Mouse (Mus musculus) ES-E14 (cell line): ENCODE data around the gene Tmem178.

Source experiments
- CHD2 ChIP-seq: IDR thresholded peaks from 2 replicates; pipeline ENCODE4 v1.6.1; 2014; ENCODE audit warnings: mild to moderate bottlenecking, low read depth, low read length, inconsistent platforms
- HCFC1 ChIP-seq: IDR thresholded peaks from 2 replicates; pipeline ENCODE4 v1.6.1; 2012; ENCODE audit warnings: low read length, inconsistent platforms, borderline replicate concordance; ENCODE audit not compliant: insufficient read depth
- MAFK ChIP-seq: IDR thresholded peaks from 2 replicates; pipeline ENCODE4 v1.6.1; 2014; ENCODE audit warnings: mild to moderate bottlenecking, low read depth, low read length, inconsistent platforms; ENCODE audit not compliant: insufficient read depth
- ZC3H11A ChIP-seq: IDR thresholded peaks from 2 replicates; pipeline ENCODE4 v1.6.1; 2012; ENCODE audit warnings: low read depth, mild to moderate bottlenecking, inconsistent platforms, low read length, borderline replicate concordance
- ZNF384 ChIP-seq: IDR thresholded peaks from 2 replicates; pipeline ENCODE4 v1.6.1; 2012; ENCODE audit warnings: low read depth, low read length, inconsistent platforms

DNA sequence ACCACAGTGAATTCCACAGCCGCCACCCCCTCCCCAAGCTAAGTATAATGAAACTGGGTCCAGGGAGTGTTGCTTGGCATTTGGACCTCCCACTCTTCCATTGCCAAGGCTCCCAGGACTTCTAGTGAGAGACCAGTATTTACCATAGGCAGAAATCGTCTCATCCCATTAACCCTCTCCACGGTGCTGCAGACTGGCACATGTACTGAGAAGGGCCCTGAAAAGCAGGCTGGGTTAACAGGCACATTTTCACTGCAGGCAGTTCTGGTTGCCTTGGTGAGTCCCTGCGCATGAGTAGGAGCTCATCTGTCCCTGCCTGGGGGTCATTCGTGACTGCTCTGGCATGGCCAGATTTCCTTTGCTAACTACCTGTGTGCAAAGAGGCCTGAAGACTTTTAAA is 40.4 kb upstream of the Tmem178 start:
- no peak for TF ChIP-seq ZNF384
- TF ChIP-seq MAFK = no peak
- no peak for TF ChIP-seq HCFC1
- TF ChIP-seq CHD2 = no peak
- no peak for TF ChIP-seq ZC3H11A
